Mouse (Mus musculus): ENCODE results near the gene Kat14.

DNA sequence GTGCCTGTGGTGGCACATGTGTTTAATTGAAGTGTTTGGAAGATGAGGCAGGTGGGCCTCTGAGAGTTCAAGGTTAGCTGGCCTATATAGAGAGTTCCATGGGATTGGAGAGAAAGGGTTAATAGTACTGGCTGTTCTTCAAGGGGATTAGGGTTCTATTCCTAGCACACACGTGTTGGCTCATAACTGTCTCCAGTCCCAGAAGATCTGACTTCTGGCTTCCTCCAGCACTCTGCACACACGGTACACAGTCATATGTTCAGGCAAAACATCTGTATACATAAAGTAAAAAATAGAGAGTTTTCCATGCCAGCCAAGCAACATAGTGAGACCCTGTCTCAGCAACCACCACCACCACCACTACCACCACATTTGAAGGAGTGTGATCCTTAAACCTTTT, 17.5 kb downstream of the Kat14 start:
- TF ChIP-seq CTCF (IDR thresholded peaks at IDR 0.05; ENCODE audit: insufficient read depth, low read depth, low read length) (no peak), POLR2A (IDR thresholded peaks at IDR 0.05; ENCODE audit: insufficient read depth, low read depth, low read length) (no peak)

All from olfactory bulb, adult 2 months (tissue).